Mouse (Mus musculus) heart, embryonic 16.5 days (tissue): ENCODE measurements at regions not wholly inside any gene's neighbourhood (a gene's known extent, or its start where the extent isn't known, plus 50 kb on each side); places are given as distances from the start of the nearest gene placed in this dataset.
A peak's percentile ranks its signal among the peaks of the same experiment; 100 is the strongest.

Source experiments
- ATAC-seq: fragments of 200-750 bp; cut with Nextera tagmentation; replicated peaks from 2 replicates; pipeline ENCODE4 v1.8.0; 2017; ENCODE audit warnings: moderate number of reproducible peaks; ENCODE audit not compliant: insufficient read depth, low FRiP score; ENCODE audit errors: extremely low read depth
- H3K27ac ChIP-seq: fragments of 300-500 bp; sonication (generic); 2 replicates; pipeline ENCODE4 v1.5.1; 2014; ENCODE audit warnings: mild to moderate bottlenecking, low read length, control low read depth, moderate library complexity
- H3K27me3 ChIP-seq: fragments of 300-500 bp; sonication (generic); 2 replicates; pipeline ENCODE4 v1.6.1; 2014; ENCODE audit warnings: low read length, mixed read lengths; ENCODE audit not compliant: control insufficient read depth, insufficient read depth
- H3K36me3 ChIP-seq: fragments of 300-500 bp; sonication (generic); 2 replicates; pipeline ENCODE4 v1.6.1; 2014; ENCODE audit not compliant: control insufficient read depth, insufficient read depth
- H3K4me1 ChIP-seq: fragments of 300-500 bp; sonication (generic); 2 replicates; pipeline ENCODE4 v1.6.1; 2014; ENCODE audit warnings: low read length, mixed read lengths; ENCODE audit not compliant: control insufficient read depth, insufficient read depth
- H3K4me2 ChIP-seq: fragments of 300-500 bp; sonication (generic); 2 replicates; pipeline ENCODE4 v1.6.1; 2014; ENCODE audit warnings: low read depth, mild to moderate bottlenecking, control low read depth, low read length
- H3K4me3 ChIP-seq: fragments of 300-500 bp; sonication (generic); 2 replicates; pipeline ENCODE4 v1.5.1; 2014; ENCODE audit warnings: mild to moderate bottlenecking, control low read depth, low read length
- H3K9ac ChIP-seq: fragments of 300-500 bp; sonication (generic); 2 replicates; pipeline ENCODE4 v1.6.1; 2014; ENCODE audit warnings: low read length, control low read depth
- H3K9me3 ChIP-seq: fragments of 300-500 bp; sonication (generic); replicated peaks from 2 replicates; pipeline ENCODE4 v1.6.1; 2016; ENCODE audit warnings: low read length; ENCODE audit not compliant: control insufficient read depth
- WGBS: fragments of 180-500 bp; shearing (Covaris S2); extraction: QIAGEN DNeasy Blood & Tissue Kit; methylation state at CpG from one replicate; pipeline ENCODE4 v1.1.7; 2014; 5-methylcytosine and 5-hydroxymethylcytosine counted together

- no peak overlapping the region for H3K4me3 ChIP-seq
- 46% methylated on average over 5 of the region's 5 CpGs for WGBS
- no peaks in the 10 kb centered on the region for H3K9me3 ChIP-seq
- no peak overlapping the region for H3K27ac ChIP-seq
- H3K4me2 ChIP-seq: no peak overlapping the region
- no peaks in the 10 kb centered on the region for H3K27me3 ChIP-seq
- no peak overlapping the region for H3K9ac ChIP-seq
- no peaks in the 10 kb centered on the region for H3K36me3 ChIP-seq
- peak; percentile 67 for ATAC-seq
- H3K4me1 ChIP-seq: peaks cover 5% of the 10 kb centered on the region
Observed at GRCm38 (mm10) chr8:36376579-36377350, 611.2 kb downstream of the Gm19410 start.

GRCm38 (mm10) chr8:36394487-36394886, 598.9 kb upstream of the AI429214 start:
- ATAC-seq: peak; percentile 98
- Histone ChIP-seq H3K36me3 (no peaks in the 10 kb centered on the region), H3K9me3 (no peaks in the 10 kb centered on the region), H3K4me1 (peaks cover 8% of the 10 kb centered on the region; the same call in 1 of the 2 replicates), H3K9ac (no peak overlapping the region), H3K4me2 (peak overlapping the region; percentile 23; the same call in 1 of the 2 replicates), H3K4me3 (no peak overlapping the region), H3K27ac (peak overlapping the region; percentile 44), H3K27me3 (no peaks in the 10 kb centered on the region)
- WGBS: 24% methylated on average over 9 of the region's 9 CpGs

DNA sequence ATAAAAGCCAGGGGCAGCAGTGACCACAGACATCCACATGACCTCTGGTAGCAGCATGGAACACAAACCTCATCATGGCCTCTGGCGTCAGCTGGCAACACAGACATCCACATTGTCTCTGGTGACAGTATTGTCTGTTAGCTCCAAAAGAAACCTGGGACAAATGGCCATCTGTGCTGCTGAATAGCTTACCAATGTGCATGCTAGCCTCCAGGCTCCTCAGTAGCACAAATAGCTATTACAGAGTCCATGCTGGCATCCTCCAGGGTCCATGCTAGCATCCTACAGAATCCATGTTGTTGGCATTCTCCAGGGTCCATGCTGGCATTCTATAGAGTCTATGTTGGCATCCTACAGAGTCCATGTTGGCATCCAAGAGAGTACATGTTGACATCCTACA, 596.9 kb upstream of the AI429214 start:
- no peaks in the 10 kb centered on the region for H3K27me3 ChIP-seq
- H3K27ac ChIP-seq: no peak overlapping the region
- no peaks in the 10 kb centered on the region for H3K9me3 ChIP-seq
- no peak for ATAC-seq
- H3K4me3 ChIP-seq: no peak overlapping the region
- H3K4me2 ChIP-seq: no peak overlapping the region
- H3K4me1 ChIP-seq: peaks cover 8% of the 10 kb centered on the region; the same call in 1 of the 2 replicates
- H3K36me3 ChIP-seq: no peaks in the 10 kb centered on the region
- WGBS: 80% methylated on average over 1 of the region's 1 CpGs
- no peak overlapping the region for H3K9ac ChIP-seq

DNA sequence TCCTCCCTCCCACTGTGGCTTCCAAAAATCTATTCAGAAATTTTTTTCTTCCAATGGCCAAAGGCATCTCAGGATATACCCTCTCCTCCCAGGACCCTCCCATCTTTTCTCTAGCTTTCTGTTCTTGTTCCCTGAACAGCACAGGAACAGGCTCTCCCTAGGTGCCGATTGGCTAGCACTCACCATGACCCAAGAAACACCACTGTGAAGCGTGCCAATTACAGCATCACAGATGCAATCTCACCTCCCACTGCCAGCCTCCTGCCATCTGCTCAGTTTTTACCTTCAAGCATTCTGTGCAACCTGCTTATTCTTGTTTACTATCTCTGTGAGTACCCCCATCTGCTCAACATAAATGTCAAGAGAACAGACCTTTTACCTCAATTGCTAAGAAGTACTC, 586.7 kb upstream of the AI429214 start:
- no peak overlapping the region for H3K4me3 ChIP-seq
- no peaks in the 10 kb centered on the region for H3K9me3 ChIP-seq
- no peak overlapping the region for H3K4me2 ChIP-seq
- 73% methylated on average over 2 of the region's 2 CpGs for WGBS
- H3K4me1 ChIP-seq: no peaks in the 10 kb centered on the region
- H3K36me3 ChIP-seq: no peaks in the 10 kb centered on the region
- no peak overlapping the region for H3K27ac ChIP-seq
- no peak overlapping the region for H3K9ac ChIP-seq
- no peaks in the 10 kb centered on the region for H3K27me3 ChIP-seq
- no peak for ATAC-seq
